Mouse (Mus musculus) cerebellum, postnatal 10 days (tissue): ENCODE results near the gene Rftn2.
"Not testable (repeated sequence)": the region's sequence is repeated elsewhere in the genome, so short reads cannot be mapped to it uniquely, and the experiment has no call there.

Source experiments
- DNase-seq, 2 experiments: peaks; one replicate each; pipeline ENCODE4 v3.0.0; 2021; ENCODE audit warnings: mixed read lengths in 2 of 2

Gene Rftn2

GRCm38 (mm10) chr1:55171361-55172325, 54.9 kb downstream of the Rftn2 start:
- DNase-seq, result no peak

- no peak for DNase-seq
These were observed 58.0 kb downstream of the Rftn2 start for GRCm38 (mm10) chr1:55168591-55168990.

- DNase-seq, result no peak
These were observed 59.0 kb downstream of the Rftn2 start for GRCm38 (mm10) chr1:55167560-55167959.

GRCm38 (mm10) chr1:55164005-55164404, 62.6 kb downstream of the Rftn2 start:
- no peak for DNase-seq

GRCm38 (mm10) chr1:55162781-55163180, 63.8 kb downstream of the Rftn2 start:
- DNase-seq, result no peak

- peak; percentile 29 to 47 for DNase-seq
These were observed 64.7 kb downstream of the Rftn2 start for GRCm38 (mm10) chr1:55161895-55162294.

- DNase-seq, result peak; percentile 40 to 43
These were observed 65.5 kb downstream of the Rftn2 start for GRCm38 (mm10) chr1:55160831-55161638.

GRCm38 (mm10) chr1:55160218-55160617, 66.4 kb downstream of the Rftn2 start:
- DNase-seq, result no peak

GRCm38 (mm10) chr1:55158821-55159220, 67.8 kb downstream of the Rftn2 start:
- no peak for DNase-seq

- no peak for DNase-seq
These were observed 68.4 kb downstream of the Rftn2 start for GRCm38 (mm10) chr1:55158211-55158610.

- no peak for DNase-seq
These were observed 69.3 kb downstream of the Rftn2 start for GRCm38 (mm10) chr1:55157329-55157728.

GRCm38 (mm10) chr1:55145556-55145955, 81.0 kb downstream of the Rftn2 start:
- DNase-seq, result peak; percentile 39 to 46

GRCm38 (mm10) chr1:55144338-55144737, 82.2 kb downstream of the Rftn2 start:
- no peak for DNase-seq

- DNase-seq, result no peak
These were observed 90.7 kb downstream of the Rftn2 start for GRCm38 (mm10) chr1:55135846-55136245.

GRCm38 (mm10) chr1:55134301-55134700, 92.3 kb downstream of the Rftn2 start:
- DNase-seq, result no peak

- no peak for DNase-seq
These were observed 93.4 kb downstream of the Rftn2 start for GRCm38 (mm10) chr1:55133173-55133572.

- no peak for DNase-seq
These were observed 94.3 kb downstream of the Rftn2 start for GRCm38 (mm10) chr1:55132308-55132707.

GRCm38 (mm10) chr1:55131424-55132014, 95.1 kb downstream of the Rftn2 start:
- DNase-seq, result no peak

GRCm38 (mm10) chr1:55130943-55131401, 95.6 kb downstream of the Rftn2 start, which contains the start of gene Mob4:
Gene Mob4 (plus strand): TSS chr1:55131231.
- peak; percentile 99 for DNase-seq

GRCm38 (mm10) chr1:55130190-55130916, 96.2 kb downstream of the Rftn2 start:
- DNase-seq, result peak; percentile 16 to 27

GRCm38 (mm10) chr1:55129716-55130115, 96.9 kb downstream of the Rftn2 start:
- no peak for DNase-seq

- not testable (repeated sequence) for DNase-seq
These were observed 102.4 kb downstream of the Rftn2 start for GRCm38 (mm10) chr1:55124136-55124535.
